Mouse (Mus musculus) spleen, embryonic (tissue): ENCODE measurements around the gene Ap2a1.

Experiments used
- CTCF ChIA-PET: fragments of 350-600 bp; sonication (Branson Sonifier 250); formaldehyde crosslinking; loops from one replicate; lab custom pipeline; 2022; lab: Charles Lee

Gene Ap2a1

GRCm38 (mm10) chr7:44895206-44895592 is 34.1 kb downstream of the Ap2a1 start:
- CTCF ChIA-PET = interaction anchor here (0.9 kb wide), 1 partner anchor 36 kb away, joined by 9 read pairs; no protein-coding TSS in a partner anchor

GRCm38 (mm10) chr7:44894175-44894574 is 35.1 kb downstream of the Ap2a1 start:
- CTCF ChIA-PET = no interaction called here

GRCm38 (mm10) chr7:44893197-44893596 is 36.1 kb downstream of the Ap2a1 start:
- CTCF ChIA-PET = no interaction called here

GRCm38 (mm10) chr7:44892276-44892921 is 36.9 kb downstream of the Ap2a1 start, which contains the start of gene Med25:
TSS of gene Med25 (minus strand) at chr7:44892712.
- CTCF ChIA-PET = interaction anchor here (0.6 to 1.4 kb wide), 3 partner anchors 23 to 669 kb away, joined by 3 read pairs; partner anchors contain the start of gene Ptov1

- CTCF ChIA-PET = interaction anchor here (0.6 to 1.4 kb wide), 3 partner anchors 22 to 670 kb away, joined by 3 read pairs; partner anchors contain the start of gene Ptov1
Observed at GRCm38 (mm10) chr7:44891611-44892010, 37.7 kb downstream of the Ap2a1 start.

- CTCF ChIA-PET = no interaction called here
Observed at GRCm38 (mm10) chr7:44890737-44891136, 38.6 kb downstream of the Ap2a1 start.

GRCm38 (mm10) chr7:44890180-44890579 is 39.1 kb downstream of the Ap2a1 start:
- CTCF ChIA-PET = no interaction called here

- CTCF ChIA-PET = no interaction called here
Observed at GRCm38 (mm10) chr7:44888256-44889105, 40.8 kb downstream of the Ap2a1 start.

GRCm38 (mm10) chr7:44886964-44887363 is 42.3 kb downstream of the Ap2a1 start:
- CTCF ChIA-PET = no interaction called here

GRCm38 (mm10) chr7:44884637-44885036 is 44.7 kb downstream of the Ap2a1 start:
- CTCF ChIA-PET = interaction anchor here (0.6 kb wide), 1 partner anchor 101 kb away, joined by 3 read pairs; no protein-coding TSS in a partner anchor

- CTCF ChIA-PET = no interaction called here
Observed at GRCm38 (mm10) chr7:44883036-44883435, 46.3 kb downstream of the Ap2a1 start.

- CTCF ChIA-PET = no interaction called here
Observed at GRCm38 (mm10) chr7:44877833-44878232, 51.5 kb downstream of the Ap2a1 start.

- CTCF ChIA-PET = interaction anchor here (0.9 kb wide), 1 partner anchor 12 kb away, joined by 3 read pairs; no protein-coding TSS in a partner anchor
Observed at GRCm38 (mm10) chr7:44871774-44872173, 57.5 kb downstream of the Ap2a1 start.

- CTCF ChIA-PET = interaction anchor here (0.9 kb wide), 1 partner anchor 11 kb away, joined by 3 read pairs; no protein-coding TSS in a partner anchor
Observed at GRCm38 (mm10) chr7:44871181-44871580, 58.1 kb downstream of the Ap2a1 start.

- CTCF ChIA-PET = interaction anchor here (0.6 kb wide), 1 partner anchor 96 kb away, joined by 7 read pairs; no protein-coding TSS in a partner anchor
Observed at GRCm38 (mm10) chr7:44870614-44871013, 58.7 kb downstream of the Ap2a1 start.

- CTCF ChIA-PET = interaction anchor here (0.6 to 0.8 kb wide), 2 partner anchors 22 to 96 kb away, joined by 3 to 7 read pairs; no protein-coding TSS in a partner anchor
Observed at GRCm38 (mm10) chr7:44869697-44870528, 59.4 kb downstream of the Ap2a1 start, which contains the start of gene Ptov1. TSS of gene Ptov1 (minus strand) at chr7:44869788.

- CTCF ChIA-PET = interaction anchor here (0.8 to 1.6 kb wide), 2 partner anchors 23 to 30 kb away, joined by 3 read pairs; no protein-coding TSS in a partner anchor
Observed at GRCm38 (mm10) chr7:44868919-44869696, 60.2 kb downstream of the Ap2a1 start.

GRCm38 (mm10) chr7:44868465-44868864 is 60.8 kb downstream of the Ap2a1 start:
- CTCF ChIA-PET = interaction anchor here (1.6 kb wide), 1 partner anchor 30 kb away, joined by 3 read pairs; no protein-coding TSS in a partner anchor

- CTCF ChIA-PET = interaction anchor here (1.6 kb wide), 1 partner anchor 29 kb away, joined by 3 read pairs; no protein-coding TSS in a partner anchor
Observed at GRCm38 (mm10) chr7:44867802-44868201, 61.5 kb downstream of the Ap2a1 start.
